Mouse (Mus musculus) urinary bladder, postnatal 0 days (tissue): ENCODE measurements around the gene Gm11758. TPM values are rescaled to one million over a fixed set of nuclear protein-coding genes. Genes with fewer than 3 reads are reported as not detected.

Source experiments
- polyA plus RNA-seq: library from polyadenylated mRNA; unstranded; fragments of >200 nt; fragmentation: Nextera tagmentation; extraction: Ambion mirVana; gene quantifications from 2 replicates; pipeline ENCODE4 v1.2.1, GENCODE M21; 2015

The Gm11758 gene
- polyA plus RNA-seq = not detected in 2 replicates

GRCm38 (mm10) chr4:73876166-73876565 is at the start of gene Gm11758:
Gene Gm11758 (minus strand): TSS chr4:73876266.

GRCm38 (mm10) chr4:73920660-73921059 is 44.6 kb upstream of the Gm11758 start, which contains the start of gene Gm11756:
Gene Gm11756 (minus strand): TSS chr4:73920760.

GRCm38 (mm10) chr4:73905853-73906252 is 29.8 kb upstream of the Gm11758 start, which contains the start of gene Gm13871:
Gene Gm13871 (minus strand): TSS chr4:73905953.

GRCm38 (mm10) chr4:73891012-73891411 is 14.9 kb upstream of the Gm11758 start, which contains the start of gene Gm11757:
Gene Gm11757 (minus strand): TSS chr4:73891112.

Other genes with a start within 250 kb of the Gm11758 start
- gene Gm11236, start 238.1 kb downstream of the Gm11758 start, polyA plus RNA-seq = not detected in 2 replicates
- gene Gm11239, start 207.9 kb downstream of the Gm11758 start, polyA plus RNA-seq = not detected in 2 replicates
- not detected in 2 replicates for gene Gm428, start 192.8 kb downstream of the Gm11758 start, polyA plus RNA-seq
- 4.2 and 5.5 TPM in 2 replicates for gene Rasef, start 85.3 kb downstream of the Gm11758 start, polyA plus RNA-seq
- gene Gm11757, start 14.8 kb upstream of the Gm11758 start, polyA plus RNA-seq = not detected in 2 replicates
- not detected in 2 replicates for gene Gm13871, start 29.7 kb upstream of the Gm11758 start, polyA plus RNA-seq
- gene Gm11756, start 44.5 kb upstream of the Gm11758 start, polyA plus RNA-seq = not detected in 2 replicates
- gene 2310002L09Rik, start 74.6 kb upstream of the Gm11758 start, polyA plus RNA-seq = not detected in 2 replicates
- 0.17 and 0.23 TPM in 2 replicates for gene Frmd3, start 137.2 kb upstream of the Gm11758 start, polyA plus RNA-seq